Mouse (Mus musculus) ES-CJ7 (cell line): Measurements from ENCODE around the gene Gm13090.

Experiments used
- DNase-seq: peaks from one replicate; pipeline ENCODE4 v3.0.0; 2011; ENCODE audit warnings: low read depth, low spot score

The Gm13090 gene

GRCm38 (mm10) chr4:151135491-151135890 lies 46.1 kb downstream of the Gm13090 start:
- DNase-seq = no peak

DNA sequence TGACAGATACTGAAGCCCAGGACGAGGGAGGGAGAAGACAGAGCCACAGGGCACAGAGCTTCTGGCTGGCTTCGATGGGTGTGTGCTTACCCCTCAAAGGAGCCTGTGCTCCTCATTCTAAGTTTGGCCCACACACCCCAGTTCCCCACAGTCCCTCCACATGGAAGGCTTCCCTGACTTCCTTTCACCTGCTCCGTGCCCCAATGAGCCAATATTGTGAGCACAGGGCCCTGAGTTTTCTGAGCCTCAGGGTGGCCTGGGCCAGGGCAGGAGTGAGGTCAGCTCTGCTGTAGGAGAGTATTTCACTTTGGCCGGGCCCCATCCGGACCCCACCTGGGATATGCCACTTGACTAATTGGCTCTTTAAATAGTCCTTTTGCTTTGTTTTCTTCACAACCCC lies 48.3 kb downstream of the Gm13090 start:
- no peak for DNase-seq

DNA sequence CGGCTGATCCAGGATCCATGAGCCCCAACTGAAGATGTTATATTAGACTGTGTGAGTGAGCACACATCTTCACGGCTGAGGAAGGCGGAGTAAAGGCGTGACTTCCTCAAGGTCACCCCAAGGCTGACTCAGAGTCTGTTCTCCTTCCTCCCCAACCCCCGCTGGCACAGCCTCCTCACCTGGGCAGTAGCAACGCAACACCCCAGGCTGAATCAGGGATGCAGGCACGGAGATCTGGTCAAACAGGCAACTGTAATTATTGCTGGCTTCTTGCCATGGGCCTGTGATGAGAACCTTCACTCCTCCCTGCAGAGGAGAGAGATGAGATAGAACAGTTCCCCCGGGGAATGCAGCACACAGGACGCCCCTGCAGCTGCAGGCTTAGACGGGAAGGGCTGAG lies 48.8 kb downstream of the Gm13090 start:
- DNase-seq = no peak

DNA sequence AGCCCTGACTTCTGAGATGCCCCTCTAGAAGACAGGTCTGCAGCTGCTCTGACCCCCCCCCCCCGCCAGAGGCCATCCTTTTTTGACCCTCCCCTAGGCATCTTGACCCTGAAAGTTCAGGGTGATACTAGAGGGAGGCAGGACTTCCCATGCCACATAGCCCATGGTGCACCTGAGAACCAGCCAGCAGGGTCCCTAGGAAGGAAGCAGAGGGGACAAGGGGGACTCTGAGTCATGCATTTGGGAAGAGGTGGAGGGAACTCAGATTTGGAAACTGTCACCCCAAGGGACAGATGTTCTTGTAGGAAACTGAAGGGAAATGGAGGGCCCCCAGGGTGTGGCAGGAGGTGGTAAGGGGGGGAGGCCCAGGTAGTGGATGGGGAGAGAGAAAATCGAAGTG lies 49.2 kb downstream of the Gm13090 start:
- no peak for DNase-seq

- peak; percentile 90 for DNase-seq
Observed at GRCm38 (mm10) chr4:151139053-151139840, 49.9 kb downstream of the Gm13090 start.

- DNase-seq = peak; percentile 79
Observed at GRCm38 (mm10) chr4:151140368-151140982, 51.1 kb downstream of the Gm13090 start.
